Mouse (Mus musculus): Measurements from ENCODE around the gene Vezf1. TPM values are rescaled to one million over a fixed set of nuclear protein-coding genes. Genes with fewer than 3 reads are reported as not detected.
A peak's percentile ranks its signal among the peaks of the same experiment; 100 is the strongest.
"Not testable (repeated sequence)": the region's sequence is repeated elsewhere in the genome, so short reads cannot be mapped to it uniquely, and the experiment has no call there.

Vezf1 gene
- 61.6 and 62.6 TPM in 2 replicates for polyA plus RNA-seq (2016; fragmentation: Nextera tagmentation; extraction: Ambion mirVana)

GRCm38 (mm10) chr11:88067586-88068410, at the start of gene Vezf1:
Gene Vezf1 (plus strand): TSS chr11:88068279.
- H3K27me3 ChIP-seq (ENCODE audit: poor library complexity, severe bottlenecking) = no peaks in the 10 kb centered on the region
- DNase-seq (ENCODE audit: extremely low spot score, low spot score) = peak; percentile 85
- H3K4me1 ChIP-seq = peaks cover 45% of the 10 kb centered on the region
- peaks cover 2% of the 10 kb centered on the region for H3K36me3 ChIP-seq (replicated peaks)
- no peaks in the 10 kb centered on the region for H3K9me3 ChIP-seq
- peak within 1 kb of the TSS; percentile 100 for H3K27ac ChIP-seq
- peak within 1 kb of the TSS; percentile 96 for H3K4me3 ChIP-seq
- WGBS = under 1% methylated on average over 75 of the region's 81 CpGs

- Histone ChIP-seq H3K4me1 (peaks cover 22% of the 10 kb centered on the region), H3K36me3 (replicated peaks) (no peaks in the 10 kb centered on the region), H3K9me3 (no peaks in the 10 kb centered on the region), H3K4me3 (no peak overlapping the region), H3K27me3 (ENCODE audit: poor library complexity, severe bottlenecking) (no peaks in the 10 kb centered on the region), H3K27ac (no peak overlapping the region)
- DNase-seq (ENCODE audit: extremely low spot score, low spot score) = no peak
- WGBS = 93% methylated on average over 2 of the region's 2 CpGs
Observed at GRCm38 (mm10) chr11:88023933-88024332, 44.1 kb upstream of the Vezf1 start.

- Histone ChIP-seq H3K4me1 (peaks cover 26% of the 10 kb centered on the region), H3K4me3 (peak overlapping the region; percentile 16; the same call in 1 of the 2 replicates), H3K27me3 (ENCODE audit: poor library complexity, severe bottlenecking) (no peaks in the 10 kb centered on the region), H3K27ac (peak overlapping the region; percentile 85), H3K9me3 (no peaks in the 10 kb centered on the region), H3K36me3 (replicated peaks) (no peaks in the 10 kb centered on the region)
- DNase-seq (ENCODE audit: extremely low spot score, low spot score) = no peak
- 55% methylated on average over 9 of the region's 9 CpGs for WGBS
Observed at GRCm38 (mm10) chr11:88027391-88028035, 40.6 kb upstream of the Vezf1 start.

GRCm38 (mm10) chr11:88028193-88028684, 39.8 kb upstream of the Vezf1 start:
- no peaks in the 10 kb centered on the region for H3K27me3 ChIP-seq (ENCODE audit: poor library complexity, severe bottlenecking)
- peaks cover 26% of the 10 kb centered on the region for H3K4me1 ChIP-seq
- H3K4me3 ChIP-seq = peak overlapping the region; percentile 16; the same call in 1 of the 2 replicates
- 10% methylated on average over 16 of the region's 16 CpGs for WGBS
- H3K36me3 ChIP-seq (replicated peaks) = no peaks in the 10 kb centered on the region
- peak overlapping the region; percentile 85 for H3K27ac ChIP-seq
- peak; percentile 49 for DNase-seq (ENCODE audit: extremely low spot score, low spot score)
- no peaks in the 10 kb centered on the region for H3K9me3 ChIP-seq

DNA sequence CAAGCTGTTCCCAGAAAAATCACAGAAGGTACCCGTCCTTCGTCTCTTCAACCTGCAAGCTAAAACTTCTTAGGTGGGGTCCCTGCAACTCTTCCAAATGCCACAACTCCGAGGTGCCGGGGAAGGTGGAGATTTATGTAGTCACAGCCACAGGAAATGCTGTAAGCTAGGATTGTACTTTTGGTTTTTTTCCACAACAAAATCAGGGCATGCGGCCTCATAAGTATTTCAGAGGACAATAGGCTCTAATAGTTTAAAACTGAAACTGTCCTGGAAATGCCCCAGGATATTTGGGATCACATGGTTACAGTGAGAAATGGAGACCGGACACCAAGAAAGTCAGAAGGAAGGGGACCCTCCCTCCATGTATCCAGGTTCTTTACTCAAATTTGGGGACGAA, 37.9 kb upstream of the Vezf1 start:
- no peak for DNase-seq (ENCODE audit: extremely low spot score, low spot score)
- H3K4me1 ChIP-seq = peaks cover 26% of the 10 kb centered on the region
- H3K9me3 ChIP-seq = no peaks in the 10 kb centered on the region
- no peak overlapping the region for H3K4me3 ChIP-seq
- H3K36me3 ChIP-seq (replicated peaks) = peaks cover 10% of the 10 kb centered on the region
- H3K27me3 ChIP-seq (ENCODE audit: poor library complexity, severe bottlenecking) = no peaks in the 10 kb centered on the region
- H3K27ac ChIP-seq = no peak overlapping the region
- 92% methylated on average over 7 of the region's 7 CpGs for WGBS

GRCm38 (mm10) chr11:88030836-88031235, 37.2 kb upstream of the Vezf1 start:
- Histone ChIP-seq H3K9me3 (no peaks in the 10 kb centered on the region), H3K27me3 (ENCODE audit: poor library complexity, severe bottlenecking) (no peaks in the 10 kb centered on the region), H3K36me3 (replicated peaks) (peaks cover 10% of the 10 kb centered on the region), H3K27ac (no peak overlapping the region), H3K4me1 (peaks cover 23% of the 10 kb centered on the region), H3K4me3 (no peak overlapping the region)
- DNase-seq (ENCODE audit: extremely low spot score, low spot score) = no peak
- WGBS = 88% methylated on average over 2 of the region's 2 CpGs

DNA sequence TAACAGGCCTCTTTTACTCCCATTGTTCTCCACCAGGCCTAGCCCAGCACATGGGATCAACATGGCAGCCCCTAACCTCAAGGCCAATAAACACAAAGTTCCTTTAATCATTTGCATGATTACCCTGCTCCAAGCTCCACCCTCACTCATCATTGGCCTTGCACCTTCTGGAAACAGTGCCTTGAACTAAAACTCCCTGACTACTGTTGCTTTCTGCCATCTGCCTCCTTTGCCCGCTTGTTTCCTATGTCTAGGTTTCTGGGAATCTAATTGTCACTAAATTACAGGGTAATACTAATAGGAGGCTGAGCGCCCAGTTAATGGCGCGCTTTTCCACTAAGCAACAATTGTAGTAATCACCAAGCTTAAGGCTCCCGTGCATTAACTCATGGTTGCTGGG, 36.3 kb upstream of the Vezf1 start:
- H3K27me3 ChIP-seq (ENCODE audit: poor library complexity, severe bottlenecking) = no peaks in the 10 kb centered on the region
- WGBS = 88% methylated on average over 5 of the region's 5 CpGs
- no peak for DNase-seq (ENCODE audit: extremely low spot score, low spot score)
- no peak overlapping the region for H3K27ac ChIP-seq
- peaks cover 11% of the 10 kb centered on the region for H3K36me3 ChIP-seq (replicated peaks)
- no peak overlapping the region for H3K4me3 ChIP-seq
- no peaks in the 10 kb centered on the region for H3K9me3 ChIP-seq
- peaks cover 22% of the 10 kb centered on the region for H3K4me1 ChIP-seq

DNA sequence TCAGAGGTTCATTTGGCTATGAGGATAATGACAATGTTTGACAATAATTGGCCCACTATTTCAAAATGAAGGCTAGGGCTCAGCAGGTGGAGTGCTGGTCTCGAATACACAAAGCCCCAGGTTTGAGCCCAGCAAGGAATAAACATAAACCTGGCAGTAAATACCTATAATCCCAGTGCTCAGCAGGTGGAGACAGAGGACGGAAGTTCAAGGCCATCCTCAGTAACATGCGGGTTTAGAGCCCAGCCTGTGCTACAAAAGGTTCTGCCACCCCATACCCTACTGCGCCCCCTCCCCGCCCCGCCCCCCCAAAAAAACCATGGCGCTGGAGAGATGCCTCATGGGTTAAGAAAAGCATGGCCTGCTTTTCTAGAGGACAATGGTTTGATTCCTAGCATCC, 32.1 kb upstream of the Vezf1 start:
- H3K27ac ChIP-seq = no peak overlapping the region
- no peak overlapping the region for H3K4me3 ChIP-seq
- no peaks in the 10 kb centered on the region for H3K27me3 ChIP-seq (ENCODE audit: poor library complexity, severe bottlenecking)
- no peaks in the 10 kb centered on the region for H3K4me1 ChIP-seq
- H3K9me3 ChIP-seq = no peaks in the 10 kb centered on the region
- WGBS = 67% methylated on average over 7 of the region's 7 CpGs
- peaks cover 34% of the 10 kb centered on the region for H3K36me3 ChIP-seq (replicated peaks)
- no peak for DNase-seq (ENCODE audit: extremely low spot score, low spot score)

GRCm38 (mm10) chr11:88036761-88037251, 31.3 kb upstream of the Vezf1 start:
- H3K4me1 ChIP-seq = no peaks in the 10 kb centered on the region
- DNase-seq (ENCODE audit: extremely low spot score, low spot score) = no peak
- no peak overlapping the region for H3K4me3 ChIP-seq
- H3K27ac ChIP-seq = no peak overlapping the region
- H3K27me3 ChIP-seq (ENCODE audit: poor library complexity, severe bottlenecking) = no peaks in the 10 kb centered on the region
- H3K9me3 ChIP-seq = no peaks in the 10 kb centered on the region
- WGBS = 94% methylated on average over 10 of the region's 10 CpGs
- peaks cover 39% of the 10 kb centered on the region for H3K36me3 ChIP-seq (replicated peaks)

DNA sequence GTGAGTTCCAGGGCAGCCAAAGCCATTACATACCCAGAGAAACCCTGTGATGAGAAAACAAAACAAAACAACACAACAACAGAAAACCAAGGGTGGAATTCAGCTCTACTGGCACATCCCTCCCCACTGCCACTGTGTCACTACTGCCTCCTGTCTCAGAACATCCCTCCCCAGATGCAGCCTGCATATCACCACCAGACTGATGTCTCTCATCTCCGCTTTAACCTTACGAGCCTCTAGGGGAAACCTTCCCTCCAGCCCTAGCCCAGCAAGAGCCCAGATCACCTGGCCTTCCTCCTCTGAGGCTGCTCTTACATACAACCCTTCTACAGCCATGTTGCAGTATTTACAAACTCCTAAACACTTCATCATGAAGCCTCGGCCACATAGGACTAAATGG, 30.7 kb upstream of the Vezf1 start:
- 81% methylated on average over 3 of the region's 3 CpGs for WGBS
- no peaks in the 10 kb centered on the region for H3K27me3 ChIP-seq (ENCODE audit: poor library complexity, severe bottlenecking)
- no peak overlapping the region for H3K4me3 ChIP-seq
- DNase-seq (ENCODE audit: extremely low spot score, low spot score) = no peak
- no peaks in the 10 kb centered on the region for H3K4me1 ChIP-seq
- H3K36me3 ChIP-seq (replicated peaks) = peaks cover 45% of the 10 kb centered on the region
- no peak overlapping the region for H3K27ac ChIP-seq
- no peaks in the 10 kb centered on the region for H3K9me3 ChIP-seq

- Histone ChIP-seq H3K4me3 (no peak overlapping the region), H3K36me3 (replicated peaks) (peaks cover 54% of the 10 kb centered on the region), H3K27me3 (ENCODE audit: poor library complexity, severe bottlenecking) (no peaks in the 10 kb centered on the region), H3K27ac (no peak overlapping the region), H3K4me1 (no peaks in the 10 kb centered on the region), H3K9me3 (no peaks in the 10 kb centered on the region)
- WGBS = 100% methylated on average over 1 of the region's 1 CpGs
- DNase-seq (ENCODE audit: extremely low spot score, low spot score) = no peak
Observed at GRCm38 (mm10) chr11:88039066-88039465, 29.0 kb upstream of the Vezf1 start.

GRCm38 (mm10) chr11:88044314-88044713, 23.8 kb upstream of the Vezf1 start:
- no peak for DNase-seq (ENCODE audit: extremely low spot score, low spot score)
- Histone ChIP-seq H3K9me3 (no peaks in the 10 kb centered on the region), H3K4me3 (no peak overlapping the region), H3K27me3 (ENCODE audit: poor library complexity, severe bottlenecking) (no peaks in the 10 kb centered on the region), H3K4me1 (peaks cover 16% of the 10 kb centered on the region), H3K27ac (no peak overlapping the region), H3K36me3 (replicated peaks) (peaks cover 48% of the 10 kb centered on the region)

DNA sequence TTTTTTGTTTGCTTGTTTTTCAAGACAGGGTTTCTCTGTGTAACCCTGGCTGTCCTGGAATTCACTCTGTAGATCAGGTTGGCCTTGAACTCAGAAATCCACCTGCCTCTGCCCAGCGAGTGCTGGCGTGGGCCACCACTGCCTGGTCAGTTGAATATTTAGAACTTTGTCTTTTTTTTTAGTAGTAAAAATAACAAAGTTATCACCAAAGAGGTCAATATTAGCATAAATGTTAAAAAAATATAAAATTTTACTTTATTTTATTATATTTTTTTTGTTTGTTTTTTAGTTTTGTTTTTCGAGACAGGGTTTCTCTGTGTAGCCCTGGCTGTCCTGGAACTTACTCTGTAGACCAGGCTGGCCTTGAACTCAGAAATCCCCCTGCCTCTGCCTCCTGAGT, 22.9 kb upstream of the Vezf1 start:
- H3K27ac ChIP-seq; H3K27me3 ChIP-seq (ENCODE audit: poor library complexity, severe bottlenecking); H3K4me3 ChIP-seq; DNase-seq (ENCODE audit: extremely low spot score, low spot score); H3K9me3 ChIP-seq: not testable (repeated sequence)
- peaks cover 25% of the 10 kb centered on the region for H3K4me1 ChIP-seq
- WGBS = 95% methylated on average over 3 of the region's 3 CpGs
- H3K36me3 ChIP-seq (replicated peaks) = peaks cover 50% of the 10 kb centered on the region

Measured in forebrain, embryonic 10.5 days (tissue).